Mouse (Mus musculus): Measurements from ENCODE around the gene Cfap44. TPM values are rescaled to one million over a fixed set of nuclear protein-coding genes. Genes with fewer than 3 reads are reported as not detected.

Gene Cfap44
- total RNA-seq, 2 experiments from 2014 or later = 6.5 to 8.6 TPM

DNA sequence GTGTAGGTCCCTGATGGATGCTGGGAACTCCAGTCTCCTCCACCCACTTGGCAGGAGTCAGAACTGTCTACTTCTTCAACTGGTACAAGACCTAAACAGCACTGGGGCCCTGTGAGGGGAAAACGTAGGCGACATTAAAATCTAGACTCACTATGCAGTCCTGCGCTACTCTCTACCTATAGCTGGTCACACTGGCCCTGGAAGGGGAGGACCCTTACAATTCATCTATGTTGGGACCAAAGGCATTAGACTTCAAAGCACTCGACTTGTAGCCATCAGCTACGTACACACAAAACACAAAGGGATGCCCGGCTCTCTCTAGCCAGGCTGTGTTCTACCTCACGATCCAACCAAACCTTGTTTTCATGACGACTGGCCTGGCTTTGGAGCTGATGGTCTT, 91.1 kb downstream of the Cfap44 start:
- intact Hi-C loops (cut with DNase I) = loop anchor here (10.0 kb wide), 1 partner anchor 219 kb away; no protein-coding TSS in a partner anchor
- no peak for DNase-seq (ENCODE audit: extremely low spot score in 1 of 2, low spot score in 2 of 2)

GRCm38 (mm10) chr16:44486612-44487011, 92.0 kb downstream of the Cfap44 start:
- no peak for DNase-seq (ENCODE audit: extremely low spot score in 1 of 2, low spot score in 2 of 2)
- intact Hi-C loops (cut with DNase I) = loop anchor here (10.0 kb wide), 1 partner anchor 218 kb away; no protein-coding TSS in a partner anchor

DNA sequence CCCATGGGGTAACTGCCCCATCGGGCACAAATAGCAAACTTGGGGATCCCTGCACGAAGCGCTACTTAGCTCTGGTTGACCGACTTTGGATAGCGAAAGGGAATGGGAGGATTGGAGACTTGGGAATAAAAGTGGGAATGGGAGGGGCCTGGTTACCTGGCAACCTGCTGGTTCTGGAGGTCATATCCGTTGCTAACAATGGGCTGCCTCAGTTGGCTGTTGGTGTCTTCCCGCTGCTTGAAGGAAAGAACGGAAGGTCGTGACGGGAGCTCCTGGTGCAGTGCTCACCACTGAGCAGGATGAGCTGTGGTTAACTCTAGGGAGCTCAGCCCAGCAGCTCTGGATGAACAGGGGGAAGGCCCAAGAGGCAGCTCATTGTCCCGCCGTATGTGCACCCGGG, 92.6 kb downstream of the Cfap44 start:
- DNase-seq (ENCODE audit: extremely low spot score in 1 of 2, low spot score in 2 of 2) = no peak
- intact Hi-C loops (cut with DNase I) = loop anchor here (10.0 kb wide), 1 partner anchor 218 kb away; no protein-coding TSS in a partner anchor

DNA sequence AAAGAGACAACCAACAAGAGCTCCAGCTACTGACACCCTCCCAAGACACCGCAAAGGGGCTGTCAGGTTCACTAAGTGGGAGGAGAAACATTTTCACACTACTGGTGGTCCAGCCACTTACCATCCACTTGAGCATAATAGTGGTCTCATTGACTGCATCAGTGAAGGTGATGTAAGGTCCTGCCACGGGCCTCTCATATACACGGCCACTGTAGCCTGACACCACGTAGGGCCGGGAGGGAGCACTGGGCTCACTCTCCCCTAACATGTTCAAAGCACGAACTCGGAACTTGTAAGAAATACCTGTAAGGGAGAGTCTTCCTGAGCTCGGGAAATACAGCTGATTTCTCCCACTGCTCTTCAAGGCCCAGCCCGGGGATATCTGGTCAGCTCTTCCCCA, 96.5 kb downstream of the Cfap44 start:
- intact Hi-C loops (cut with DNase I) = loop anchor here (5.0 kb wide), 1 partner anchor 151 kb away; no protein-coding TSS in a partner anchor
- DNase-seq (ENCODE audit: extremely low spot score in 1 of 2, low spot score in 2 of 2) = no peak

DNA sequence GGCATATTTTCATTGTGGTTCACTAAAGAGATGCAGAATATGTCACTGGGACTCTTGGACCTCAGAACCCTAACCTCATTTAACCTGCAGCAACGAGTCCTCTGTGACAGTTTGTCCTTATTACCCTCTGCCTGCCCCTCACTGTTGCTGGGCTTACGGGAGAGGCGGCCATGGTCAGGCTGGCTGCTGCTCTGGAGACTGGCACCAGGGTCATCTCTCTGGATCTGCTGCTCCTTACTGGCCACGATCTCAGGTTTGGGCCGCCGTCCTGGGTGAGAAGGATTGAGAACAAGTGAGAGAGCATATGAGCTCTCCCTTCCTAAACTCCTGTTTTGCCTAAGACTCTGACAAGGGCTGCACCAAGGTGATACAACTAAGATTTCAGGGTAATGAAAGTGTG, 97.6 kb downstream of the Cfap44 start:
- intact Hi-C loops (cut with DNase I) = loop anchor here (5.0 kb wide), 1 partner anchor 150 kb away; no protein-coding TSS in a partner anchor

DNA sequence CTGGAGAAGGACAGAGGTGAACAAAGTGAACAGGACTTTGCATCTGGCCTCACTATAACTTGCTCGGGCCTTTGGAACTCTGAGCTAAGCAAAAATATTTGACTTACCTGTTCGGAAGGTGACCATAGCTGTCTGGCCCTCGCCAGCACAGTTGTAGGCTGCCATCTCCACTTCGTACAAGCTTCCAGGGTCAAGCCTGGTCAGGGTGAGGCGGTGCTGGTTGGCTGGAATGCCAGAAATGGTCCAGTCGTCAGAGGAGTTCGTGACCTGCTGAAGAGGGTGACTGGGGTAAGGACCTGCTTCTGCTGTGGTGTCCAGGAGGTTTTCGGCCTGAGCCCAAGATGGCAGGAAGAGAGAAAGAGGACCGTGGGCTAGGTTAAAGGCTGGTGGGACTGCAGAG, 98.1 kb downstream of the Cfap44 start:
- intact Hi-C loops (cut with DNase I) = loop anchor here (5.0 kb wide), 1 partner anchor 150 kb away; no protein-coding TSS in a partner anchor
- no peak for DNase-seq (ENCODE audit: extremely low spot score in 1 of 2, low spot score in 2 of 2)

More for the DNA sequence above, 97.6 kb downstream of the Cfap44 start:
- DNase-seq (ENCODE audit: extremely low spot score in 1 of 2, low spot score in 2 of 2) = no peak

- intact Hi-C loops (cut with DNase I) = loop anchor here (5.0 kb wide), 1 partner anchor 148 kb away; no protein-coding TSS in a partner anchor
- peak in 1 of 2 experiments; percentile 40 for DNase-seq (ENCODE audit: extremely low spot score in 1 of 2, low spot score in 2 of 2)
These were observed 99.3 kb downstream of the Cfap44 start for GRCm38 (mm10) chr16:44493868-44494267.

DNA sequence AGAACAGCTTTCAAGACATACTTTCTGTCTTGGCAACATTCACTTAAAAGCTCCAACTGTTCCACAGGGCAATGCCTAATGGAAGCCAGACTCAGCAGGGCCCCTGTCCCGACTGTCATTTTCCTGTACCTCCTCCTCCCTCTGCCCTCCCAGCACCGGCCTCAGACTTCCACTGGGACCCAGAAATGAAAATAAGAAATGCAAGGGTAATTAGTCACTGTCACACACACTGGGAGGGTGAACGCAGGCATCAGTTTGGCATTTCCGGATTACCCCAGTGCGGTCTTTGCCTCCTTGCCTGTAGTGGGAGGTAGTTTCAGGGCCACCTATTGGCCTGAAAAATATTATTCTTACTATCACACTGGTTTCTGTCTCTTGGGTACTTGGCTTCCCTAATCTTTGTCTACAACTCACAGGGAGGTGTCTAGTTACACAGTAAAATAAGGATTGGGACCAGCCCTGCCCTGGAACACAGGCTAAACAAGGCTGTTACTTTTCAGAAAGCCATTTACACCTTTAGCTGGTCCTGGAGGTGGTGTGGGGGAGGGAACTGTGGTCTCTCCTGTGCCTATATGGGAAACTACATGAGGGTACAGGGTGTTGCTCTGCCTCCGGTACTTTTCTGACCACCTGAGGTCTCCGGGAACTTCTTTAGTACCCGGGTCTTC, 100.0 kb downstream of the Cfap44 start:
- intact Hi-C loops (cut with DNase I) = loop anchor here (5.0 kb wide), 2 partner anchors 63 to 148 kb away; partner anchors contain the start of gene Boc
- no peak for DNase-seq (ENCODE audit: extremely low spot score in 1 of 2, low spot score in 2 of 2)

GRCm38 (mm10) chr16:44496971-44497464, 102.4 kb downstream of the Cfap44 start:
- DNase-seq (ENCODE audit: extremely low spot score in 1 of 2, low spot score in 2 of 2) = no peak
- intact Hi-C loops (cut with DNase I) = loop anchor here (5.0 kb wide), 1 partner anchor 60 kb away; the partner anchor contains the start of gene Boc

DNA sequence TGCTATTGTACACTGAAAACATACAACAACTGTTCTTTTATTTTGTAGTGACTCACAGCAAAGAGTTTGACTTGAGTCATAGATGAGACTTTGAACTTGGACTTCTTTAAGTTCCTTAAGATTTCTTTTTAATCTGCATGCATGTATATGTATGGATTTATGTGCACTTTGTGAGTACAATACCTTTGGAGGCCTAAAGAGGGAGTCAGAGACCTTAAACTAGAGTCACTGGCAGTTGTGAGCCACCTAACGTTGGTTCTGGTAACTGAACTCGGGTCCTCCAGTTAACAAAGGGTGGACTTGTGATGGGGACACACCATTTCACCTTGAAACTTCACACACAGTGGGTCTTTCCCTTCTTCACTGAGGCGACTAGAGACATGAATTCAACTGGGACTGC, 103.9 kb downstream of the Cfap44 start:
- no peak for DNase-seq (ENCODE audit: extremely low spot score in 1 of 2, low spot score in 2 of 2)
- intact Hi-C loops (cut with DNase I) = loop anchor here (5.0 kb wide), 1 partner anchor 59 kb away; the partner anchor contains the start of gene Boc

GRCm38 (mm10) chr16:44501783-44502182, 107.2 kb downstream of the Cfap44 start:
- no peak for DNase-seq (ENCODE audit: extremely low spot score in 1 of 2, low spot score in 2 of 2)

GRCm38 (mm10) chr16:44502325-44502724, 107.7 kb downstream of the Cfap44 start:
- no peak for DNase-seq (ENCODE audit: extremely low spot score in 1 of 2, low spot score in 2 of 2)
- intact Hi-C loops (cut with DNase I) = no loop called here

More at GRCm38 (mm10) chr16:44501783-44502182, 107.2 kb downstream of the Cfap44 start:
- intact Hi-C loops (cut with DNase I) = no loop called here

DNA sequence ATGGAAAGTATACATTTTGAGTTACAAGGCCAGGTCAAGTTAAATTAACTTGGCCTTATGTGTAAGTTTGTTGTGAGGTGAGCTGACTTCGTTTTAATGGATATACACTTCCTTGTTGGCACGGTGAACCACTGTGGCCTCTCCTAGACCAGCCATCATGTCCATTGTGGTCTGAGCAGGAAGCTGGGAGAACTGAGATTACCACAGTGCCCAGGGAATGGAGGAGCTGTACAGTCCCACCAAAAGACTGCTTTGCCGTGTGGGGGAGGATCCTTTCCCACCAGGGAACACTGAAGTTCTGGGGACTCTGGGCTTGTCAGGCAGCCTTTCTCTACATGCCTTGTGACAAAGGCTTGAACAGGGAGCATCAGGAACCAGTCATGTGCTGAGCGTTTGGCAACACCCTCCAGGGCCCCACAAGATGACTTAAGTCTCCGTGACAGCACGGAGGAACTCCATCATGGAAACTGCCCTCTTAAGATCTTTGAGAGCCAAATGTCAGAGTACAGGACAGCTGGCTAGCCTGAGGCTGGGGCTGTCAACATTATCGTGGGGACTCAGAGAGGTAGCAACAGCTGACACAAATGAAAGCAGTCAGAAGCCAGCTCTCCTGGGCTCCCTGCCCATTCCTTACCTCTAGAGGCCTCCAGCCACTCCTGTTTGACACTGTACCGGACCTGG, 108.4 kb downstream of the Cfap44 start:
- intact Hi-C loops (cut with DNase I) = no loop called here
- no peak for DNase-seq (ENCODE audit: extremely low spot score in 1 of 2, low spot score in 2 of 2)

DNA sequence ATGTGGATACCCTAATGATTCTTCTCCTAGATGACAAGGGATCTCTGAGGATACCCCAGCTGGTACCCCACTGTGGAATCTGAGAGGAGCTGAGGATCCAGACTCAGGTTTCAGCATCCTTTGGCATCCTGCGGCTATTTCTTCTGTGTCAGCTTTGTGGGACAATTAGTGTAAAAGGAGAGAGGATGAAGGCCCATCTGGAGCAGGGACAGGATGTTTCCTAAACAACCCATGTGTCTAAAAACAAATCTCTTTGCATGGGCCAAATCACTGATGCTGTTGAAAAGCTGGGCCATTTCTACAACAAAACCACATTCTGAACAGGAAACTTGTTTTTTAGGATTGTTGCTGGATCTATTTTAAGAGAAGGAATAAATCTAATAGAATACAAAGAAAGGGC, 110.6 kb downstream of the Cfap44 start:
- no peak for DNase-seq (ENCODE audit: extremely low spot score in 1 of 2, low spot score in 2 of 2)
- intact Hi-C loops (cut with DNase I) = no loop called here

DNA sequence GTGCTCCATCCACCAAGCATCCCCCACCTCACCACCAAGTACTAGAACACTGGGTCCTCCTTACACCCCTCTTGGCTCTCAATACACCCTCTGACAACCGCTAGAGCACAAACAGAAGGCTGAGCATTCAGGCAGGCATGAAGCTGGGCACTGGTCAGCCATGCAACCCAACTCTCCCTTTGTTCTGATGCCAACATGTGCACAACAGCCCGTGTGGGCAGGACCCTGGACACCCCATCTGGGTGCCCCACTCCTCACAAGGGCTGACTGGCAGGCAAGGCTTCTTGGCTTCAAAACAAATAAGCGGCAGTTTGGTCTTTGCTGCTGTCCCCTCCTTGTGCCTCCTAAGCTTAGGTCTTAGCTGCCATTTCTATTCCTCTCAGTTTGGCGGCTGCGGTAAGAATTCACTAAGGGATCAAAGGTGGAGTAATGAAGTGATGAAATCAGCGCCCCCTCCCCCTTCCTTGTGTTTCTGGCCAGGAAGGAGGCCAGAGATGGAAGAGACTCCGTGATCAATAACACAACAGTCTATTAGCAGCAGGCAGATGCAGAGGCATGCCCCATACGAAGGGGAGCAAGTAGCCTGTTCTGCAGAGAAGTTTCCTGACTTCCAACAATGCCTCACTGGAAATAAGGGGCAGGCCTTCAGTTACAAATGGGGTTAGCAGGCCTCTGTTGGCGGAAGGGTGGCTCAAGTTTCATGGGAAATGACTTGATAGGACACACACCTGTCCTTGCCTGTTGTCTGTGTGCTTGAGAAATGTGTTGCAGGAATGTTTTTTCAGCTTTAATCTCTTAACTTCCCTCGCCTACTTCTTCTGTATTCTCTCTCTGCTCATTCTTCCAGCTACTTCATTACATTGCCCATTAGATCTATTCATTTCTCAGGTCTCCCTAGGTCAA, 112.7 kb downstream of the Cfap44 start:
- intact Hi-C loops (cut with DNase I) = no loop called here

GRCm38 (mm10) chr16:44508025-44508424, 113.4 kb downstream of the Cfap44 start:
- intact Hi-C loops (cut with DNase I) = no loop called here
- no peak for DNase-seq (ENCODE audit: extremely low spot score in 1 of 2, low spot score in 2 of 2)

More for the DNA sequence above, 112.7 kb downstream of the Cfap44 start:
- no peak for DNase-seq (ENCODE audit: extremely low spot score in 1 of 2, low spot score in 2 of 2)

DNA sequence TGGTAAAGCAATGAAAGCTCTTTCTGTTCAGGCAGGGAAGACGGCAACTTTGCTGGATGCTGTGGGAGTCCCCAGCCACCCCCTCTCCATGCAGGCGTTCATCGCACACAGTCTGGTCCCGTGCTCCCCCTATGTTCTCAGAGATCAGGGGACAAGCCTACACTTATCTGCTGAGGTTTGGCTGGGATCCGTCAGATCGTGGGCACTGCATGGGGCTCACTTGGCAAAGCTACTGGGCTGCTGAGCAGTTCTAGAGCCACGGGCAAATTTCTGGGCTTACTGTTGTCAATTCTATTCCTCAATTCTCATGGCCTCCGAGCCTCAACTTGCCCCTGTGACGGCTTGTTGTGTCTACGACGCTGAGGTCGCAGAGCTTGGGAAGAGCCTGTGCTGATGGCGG, 114.2 kb downstream of the Cfap44 start:
- DNase-seq (ENCODE audit: extremely low spot score in 1 of 2, low spot score in 2 of 2) = no peak
- intact Hi-C loops (cut with DNase I) = no loop called here
